26 mouse cellular contexts compared by ENCODE assay signal in genomic region chr8:114121781-114122180, GRCm38 (mm10). TPM values are rescaled to one million over a fixed set of nuclear protein-coding genes. Genes with fewer than 3 reads are reported as not detected.
DNase-seq lines count a peak whose midpoint lies in the region; ATAC-seq lines count a peak whose summit lies in the region.
"Had no signal": no experiment of that assay in that cellular context is flagged by ENCODE, and none has a peak within 500 bp of the region (broad histone marks: within the 10 kb centered on the region; RNA-seq: fewer than 3 reads in every experiment).

No protein-coding gene starts in this region.

- ATAC-seq in forebrain, embryonic 14.5 days = no peak
- ATAC-seq in neural tube, embryonic 15.5 days (ENCODE audit: low FRiP score) = no peak
- ATAC-seq in intestine, embryonic 15.5 days = no peak
- ATAC-seq: CD4-positive, CD25-positive, alpha-beta regulatory T cell, adult 4 months; forebrain, embryonic 15.5 days; liver, embryonic 12.5 days; liver, postnatal 0 days had no signal

- no peak overlapping the region for H3K4me2 ChIP-seq in forebrain, embryonic 14.5 days (ENCODE audit: low read length)
- H3K4me2 ChIP-seq in neural tube, embryonic 15.5 days = no peak overlapping the region
- H3K4me2 ChIP-seq in intestine, embryonic 15.5 days (replicated peaks) = no peak overlapping the region
- H3K4me2 ChIP-seq: forebrain, embryonic 15.5 days; hindbrain, embryonic 15.5 days; liver, embryonic 12.5 days; midbrain, embryonic 12.5 days; neural tube, embryonic 13.5 days had no signal

- WGBS in forebrain, embryonic 14.5 days = 76% methylated on average over 1 of the region's 1 CpGs
- 90% methylated on average over 1 of the region's 1 CpGs for WGBS in forebrain, embryonic 10.5 days
- 84% methylated on average over 1 of the region's 1 CpGs for WGBS in neural tube, embryonic 15.5 days
- WGBS in intestine, embryonic 15.5 days = 87% methylated on average over 1 of the region's 1 CpGs

- H3K36me3 ChIP-seq in forebrain, embryonic 14.5 days (ENCODE audit: control insufficient read depth, insufficient read depth, low read length) = no peaks in the 10 kb centered on the region
- no peaks in the 10 kb centered on the region for H3K36me3 ChIP-seq in forebrain, embryonic 10.5 days (replicated peaks)
- no peaks in the 10 kb centered on the region for H3K36me3 ChIP-seq in neural tube, embryonic 15.5 days
- H3K36me3 ChIP-seq in intestine, embryonic 15.5 days = no peaks in the 10 kb centered on the region
- H3K36me3 ChIP-seq: forebrain, embryonic 15.5 days; hindbrain, embryonic 15.5 days; liver, embryonic 12.5 days; midbrain, embryonic 12.5 days; neural tube, embryonic 13.5 days had no signal

- H3K27me3 ChIP-seq in forebrain, embryonic 14.5 days (replicated peaks; ENCODE audit: control insufficient read depth, insufficient read depth, low read length) = no peaks in the 10 kb centered on the region
- no peaks in the 10 kb centered on the region for H3K27me3 ChIP-seq in forebrain, embryonic 10.5 days (ENCODE audit: poor library complexity, severe bottlenecking)
- no peaks in the 10 kb centered on the region for H3K27me3 ChIP-seq in neural tube, embryonic 15.5 days (replicated peaks)
- H3K27me3 ChIP-seq in intestine, embryonic 15.5 days (replicated peaks) = no peaks in the 10 kb centered on the region
- H3K27me3 ChIP-seq: forebrain, embryonic 15.5 days; hindbrain, embryonic 15.5 days; liver, embryonic 12.5 days; megakaryocyte, embryonic 14.5 days; midbrain, embryonic 12.5 days; neural tube, embryonic 13.5 days had no signal

- no peak overlapping the region for H3K4me3 ChIP-seq in forebrain, embryonic 14.5 days (ENCODE audit: low read depth, low read length)
- no peak overlapping the region for H3K4me3 ChIP-seq in forebrain, embryonic 10.5 days
- no peak overlapping the region for H3K4me3 ChIP-seq in neural tube, embryonic 15.5 days (replicated peaks)
- no peak overlapping the region for H3K4me3 ChIP-seq in intestine, embryonic 15.5 days (replicated peaks)
- H3K4me3 ChIP-seq: forebrain, embryonic 15.5 days; hindbrain, embryonic 15.5 days; liver, embryonic 12.5 days; megakaryocyte, embryonic 14.5 days; midbrain, embryonic 12.5 days; neural tube, embryonic 13.5 days had no signal

- H3K9me3 ChIP-seq in forebrain, embryonic 14.5 days (replicated peaks; ENCODE audit: control insufficient read depth, low read length) = no peaks in the 10 kb centered on the region
- H3K9me3 ChIP-seq in forebrain, embryonic 10.5 days = peaks cover 3% of the 10 kb centered on the region; the same call in 1 of the 2 replicates
- no peaks in the 10 kb centered on the region for H3K9me3 ChIP-seq in neural tube, embryonic 15.5 days (replicated peaks)
- no peaks in the 10 kb centered on the region for H3K9me3 ChIP-seq in intestine, embryonic 15.5 days
- H3K9me3 ChIP-seq: forebrain, embryonic 15.5 days; hindbrain, embryonic 15.5 days; liver, embryonic 12.5 days; midbrain, embryonic 12.5 days; neural tube, embryonic 13.5 days had no signal

- peak; percentile 11 for DNase-seq in forebrain, embryonic 14.5 days (ENCODE audit: low spot score)
- no peak for DNase-seq in forebrain, embryonic 10.5 days (ENCODE audit: extremely low spot score, low spot score)
- DNase-seq in 3T3-L1 (ENCODE audit: low read depth, low spot score) = peak; percentile 40
- peak; percentile 10 for DNase-seq in R1 (ENCODE audit: low read depth, low spot score)
- peak; percentile 12 for DNase-seq in adrenal gland, postnatal 25 days
- DNase-seq in right cerebral cortex, postnatal 14 days = no peak
- DNase-seq: cerebellum, adult 8-10 months; kidney, adult 2 months; kidney, postnatal 4 days; left cerebral cortex, postnatal 4 days; liver, postnatal 0 days; lung, postnatal 4 days; retina, postnatal 1 day; right cerebral cortex, postnatal 25 days; spleen, adult 18-20 months; thymus, postnatal 14 days had no signal

- no peaks in the 10 kb centered on the region for H3K4me1 ChIP-seq in forebrain, embryonic 14.5 days (ENCODE audit: control insufficient read depth, insufficient read depth, low read length)
- no peaks in the 10 kb centered on the region for H3K4me1 ChIP-seq in forebrain, embryonic 10.5 days
- no peaks in the 10 kb centered on the region for H3K4me1 ChIP-seq in neural tube, embryonic 15.5 days
- no peaks in the 10 kb centered on the region for H3K4me1 ChIP-seq in intestine, embryonic 15.5 days (replicated peaks)
- H3K4me1 ChIP-seq: forebrain, embryonic 15.5 days; hindbrain, embryonic 15.5 days; liver, embryonic 12.5 days; midbrain, embryonic 12.5 days; neural tube, embryonic 13.5 days had no signal

- no peak overlapping the region for H3K27ac ChIP-seq in forebrain, embryonic 14.5 days (ENCODE audit: low read depth, low read length)
- H3K27ac ChIP-seq in forebrain, embryonic 10.5 days = no peak overlapping the region
- no peak overlapping the region for H3K27ac ChIP-seq in neural tube, embryonic 15.5 days (replicated peaks)
- H3K27ac ChIP-seq in intestine, embryonic 15.5 days = no peak overlapping the region
- H3K27ac ChIP-seq: forebrain, embryonic 15.5 days; hindbrain, embryonic 15.5 days; kidney, postnatal 0 days; liver, embryonic 12.5 days; midbrain, embryonic 12.5 days; neural tube, embryonic 13.5 days had no signal

- no peak overlapping the region for H3K9ac ChIP-seq in forebrain, embryonic 14.5 days (ENCODE audit: low read length)
- H3K9ac ChIP-seq in neural tube, embryonic 15.5 days (replicated peaks) = no peak overlapping the region
- no peak overlapping the region for H3K9ac ChIP-seq in intestine, embryonic 15.5 days
- H3K9ac ChIP-seq: forebrain, embryonic 15.5 days; hindbrain, embryonic 15.5 days; liver, embryonic 12.5 days; liver, postnatal 0 days; midbrain, embryonic 12.5 days; neural tube, embryonic 13.5 days had no signal

RNA-seq across cellular contexts. Expression of gene Nudt7, which starts 11.6 kb away (rescaled TPM):
- 4.6 and 5.0 TPM in 2 replicates for polyA plus RNA-seq in forebrain, embryonic 14.5 days (2014; fragmentation: Nextera tagmentation; extraction: Ambion mirVana)
- polyA plus RNA-seq in forebrain, embryonic 10.5 days (2016; fragmentation: Nextera tagmentation; extraction: Ambion mirVana) = 11.3 and 13.1 TPM in 2 replicates
- total RNA-seq in adrenal gland, postnatal 25 days (2021) = 59.8 and 63.5 TPM in 2 replicates
- 4.1 and 7.7 TPM in 2 replicates for polyA plus RNA-seq in neural tube, embryonic 15.5 days (2015; fragmentation: Nextera tagmentation; extraction: Ambion mirVana)
- 25.3 and 25.9 TPM in 2 replicates for polyA plus RNA-seq in intestine, embryonic 15.5 days (2015; fragmentation: Nextera tagmentation; extraction: Ambion mirVana)

Comparison
In these comparisons a context has a peak if more than half of its experiments do, and no peak if none do; other contexts are left out.
1. DNase-seq: peak in forebrain, embryonic 14.5 days (single experiment), 3T3-L1 (single experiment), R1 (single experiment) and adrenal gland, postnatal 25 days (single experiment); none in forebrain, embryonic 10.5 days (single experiment) and right cerebral cortex, postnatal 14 days (single experiment).